Mouse (Mus musculus): Measurements from ENCODE around the gene Ehmt1. TPM values are rescaled to one million over a fixed set of nuclear protein-coding genes. Genes with fewer than 3 reads are reported as not detected.

Ehmt1 gene
- total RNA-seq, 2 experiments from 2014 or later: 36.7 to 63.1 TPM

GRCm38 (mm10) chr2:24912589-24912988 is 6.8 kb downstream of the Ehmt1 start:
- ATAC-seq (replicated peaks; ENCODE audit: poor library complexity): no peak

DNA sequence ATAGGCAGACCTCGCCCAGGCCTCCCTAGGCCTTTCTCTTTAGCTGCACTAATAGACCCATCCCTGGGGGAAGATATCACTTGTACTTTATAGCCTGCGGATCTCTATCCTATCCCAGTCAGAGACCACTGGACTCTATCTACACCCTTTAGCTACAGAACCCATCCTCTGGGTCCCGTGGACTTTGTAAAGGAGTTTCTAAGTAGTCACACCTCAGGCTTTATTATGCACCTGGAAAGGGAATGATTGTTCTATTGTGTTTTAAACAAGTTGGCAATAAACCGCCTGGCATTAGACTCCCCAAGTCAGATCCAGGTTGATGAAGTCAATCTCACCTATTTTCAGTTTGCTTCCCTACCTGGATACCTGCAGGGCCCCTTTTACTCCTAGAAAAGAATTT is 7.2 kb downstream of the Ehmt1 start:
- ATAC-seq (replicated peaks; ENCODE audit: poor library complexity): no peak

GRCm38 (mm10) chr2:24910481-24910880 is 8.9 kb downstream of the Ehmt1 start:
- ATAC-seq (replicated peaks; ENCODE audit: poor library complexity): peak; percentile 72

- no peak for ATAC-seq (replicated peaks; ENCODE audit: poor library complexity)
Observed at GRCm38 (mm10) chr2:24905653-24906155, 13.7 kb downstream of the Ehmt1 start.

DNA sequence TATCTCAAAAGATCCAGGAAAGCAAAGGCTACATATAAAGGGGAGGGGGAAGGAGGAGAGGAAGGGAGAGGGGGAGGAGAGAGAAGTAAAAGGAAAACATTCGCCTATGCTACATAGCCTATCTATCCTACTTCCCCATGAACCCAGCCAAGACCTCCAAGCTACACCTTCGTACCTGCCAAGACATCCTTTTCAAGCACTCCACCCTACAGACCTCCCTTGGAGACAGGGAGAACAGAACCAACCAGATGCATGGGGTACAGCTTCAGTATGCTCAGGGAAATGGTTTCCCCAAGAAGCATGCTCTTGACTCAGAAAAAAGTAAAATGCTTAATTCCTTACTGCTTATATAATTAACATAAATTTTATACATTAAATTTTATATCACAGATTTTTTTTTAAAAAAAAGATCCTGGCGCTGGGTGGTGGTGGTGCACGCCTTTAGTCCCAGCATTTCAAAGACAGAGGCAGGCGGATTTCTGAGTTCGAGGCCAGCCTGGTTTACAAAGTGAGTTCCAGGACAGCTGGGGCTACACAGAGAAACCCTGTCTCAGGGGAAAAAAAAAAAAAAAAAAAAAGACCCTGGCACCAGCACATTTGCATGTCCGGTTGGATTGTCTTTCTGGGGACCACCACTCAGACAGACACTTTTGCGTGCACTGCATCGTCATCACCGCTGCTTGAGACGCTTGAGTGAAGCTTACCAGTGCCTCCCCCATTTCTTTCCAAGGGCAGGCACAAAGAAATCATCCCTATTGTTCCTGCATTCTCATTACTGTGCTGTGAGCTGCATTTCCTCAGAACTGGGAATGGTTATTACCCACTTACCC is 14.4 kb downstream of the Ehmt1 start:
- ATAC-seq (replicated peaks; ENCODE audit: poor library complexity): no peak

- ATAC-seq (replicated peaks; ENCODE audit: poor library complexity): no peak
Observed at GRCm38 (mm10) chr2:24902999-24903398, 16.4 kb downstream of the Ehmt1 start.

GRCm38 (mm10) chr2:24901055-24901454 is 18.4 kb downstream of the Ehmt1 start:
- ATAC-seq (replicated peaks; ENCODE audit: poor library complexity): no peak

GRCm38 (mm10) chr2:24899292-24899691 is 20.1 kb downstream of the Ehmt1 start:
- no peak for ATAC-seq (replicated peaks; ENCODE audit: poor library complexity)

- ATAC-seq (replicated peaks; ENCODE audit: poor library complexity): no peak
Observed at GRCm38 (mm10) chr2:24896761-24897160, 22.7 kb downstream of the Ehmt1 start.

DNA sequence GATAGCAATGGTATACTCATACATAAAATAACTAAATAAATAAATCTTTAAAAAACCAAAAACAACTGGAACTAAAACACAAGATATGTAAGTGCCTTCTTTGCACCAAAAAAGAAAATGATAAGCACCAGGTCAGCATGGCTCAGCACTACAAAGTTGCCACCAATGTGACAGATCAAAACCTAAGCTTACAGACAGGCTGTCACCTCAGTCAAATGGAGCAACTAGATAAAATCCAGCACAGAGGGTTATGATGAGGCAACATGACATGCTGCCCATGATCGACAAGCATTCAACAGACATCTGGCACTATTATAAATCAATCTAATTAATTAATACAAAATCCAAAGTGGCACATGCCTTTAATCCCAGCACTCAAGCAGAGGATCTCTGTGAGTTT is 25.2 kb downstream of the Ehmt1 start:
- ATAC-seq (replicated peaks; ENCODE audit: poor library complexity): peak; percentile 69

GRCm38 (mm10) chr2:24892318-24892717 is 27.1 kb downstream of the Ehmt1 start:
- ATAC-seq (replicated peaks; ENCODE audit: poor library complexity): no peak

DNA sequence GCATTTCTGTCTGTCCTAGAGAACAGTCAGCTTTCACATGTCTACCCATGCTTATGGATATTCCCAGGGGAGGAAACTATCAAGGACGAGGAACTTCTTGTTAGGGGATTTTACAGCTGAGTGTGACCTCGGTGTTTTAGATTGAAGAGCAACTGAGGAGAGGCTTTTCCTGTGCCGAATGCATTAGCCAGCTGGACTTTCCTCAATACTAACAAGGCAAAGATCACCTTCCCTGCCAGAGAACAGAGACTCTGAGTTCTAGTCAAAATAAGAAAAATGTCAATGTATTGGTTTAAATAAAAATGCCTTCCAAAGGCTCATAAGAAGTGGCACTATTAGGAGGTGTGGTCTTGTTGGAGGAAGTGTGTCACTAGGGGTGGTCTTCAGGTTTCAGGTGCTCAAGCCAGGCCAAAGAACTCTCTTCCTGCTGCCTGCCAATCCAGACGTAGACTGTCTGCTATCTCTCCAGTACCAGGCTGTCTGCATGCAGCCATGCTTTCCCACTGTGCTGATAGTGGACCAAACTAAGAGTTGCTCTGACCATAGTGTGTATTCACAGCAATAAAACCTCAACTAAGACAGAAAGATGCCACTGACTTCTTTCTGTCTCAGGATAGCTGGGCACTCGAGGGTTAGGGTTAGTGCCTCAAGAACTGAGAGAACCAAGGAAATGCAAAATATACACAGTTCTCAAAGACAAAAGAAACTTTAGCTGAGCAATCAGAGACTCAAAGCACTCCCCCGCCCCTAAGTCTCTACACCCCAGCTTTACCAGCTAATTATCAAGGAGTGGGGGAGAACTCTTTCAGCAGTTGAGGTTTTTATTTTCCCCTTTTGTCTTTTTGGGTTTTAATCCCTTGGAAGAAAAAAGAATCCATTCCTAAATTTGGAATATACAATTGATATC is 28.6 kb downstream of the Ehmt1 start:
- peak; percentile 82 for ATAC-seq (replicated peaks; ENCODE audit: poor library complexity)

GRCm38 (mm10) chr2:24888895-24889294 is 30.5 kb downstream of the Ehmt1 start:
- ATAC-seq (replicated peaks; ENCODE audit: poor library complexity): 0 out of 2 replicates have a peak, but pooled peaks have one; percentile 22

GRCm38 (mm10) chr2:24880686-24881085 is 38.7 kb downstream of the Ehmt1 start:
- no peak for ATAC-seq (replicated peaks; ENCODE audit: poor library complexity)

DNA sequence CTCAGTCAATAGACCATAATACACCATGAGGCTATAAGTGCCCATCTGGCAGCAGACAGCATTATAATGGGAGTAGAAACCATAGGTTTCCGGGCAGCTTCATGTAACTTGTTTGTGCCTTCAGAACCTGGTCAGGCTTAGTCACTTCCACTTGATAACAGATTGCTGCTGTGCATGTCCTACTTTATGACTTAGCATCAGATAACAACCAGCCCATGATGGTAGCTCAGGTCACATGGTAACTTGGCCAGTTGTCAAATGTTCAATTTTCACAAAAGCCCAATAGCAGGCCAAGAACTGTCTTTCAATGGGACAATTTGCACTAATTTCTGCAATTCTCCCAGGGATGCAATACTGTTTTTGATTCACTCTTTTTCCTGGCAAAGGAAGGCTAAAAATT is 48.5 kb downstream of the Ehmt1 start:
- ATAC-seq (replicated peaks; ENCODE audit: poor library complexity): no peak

DNA sequence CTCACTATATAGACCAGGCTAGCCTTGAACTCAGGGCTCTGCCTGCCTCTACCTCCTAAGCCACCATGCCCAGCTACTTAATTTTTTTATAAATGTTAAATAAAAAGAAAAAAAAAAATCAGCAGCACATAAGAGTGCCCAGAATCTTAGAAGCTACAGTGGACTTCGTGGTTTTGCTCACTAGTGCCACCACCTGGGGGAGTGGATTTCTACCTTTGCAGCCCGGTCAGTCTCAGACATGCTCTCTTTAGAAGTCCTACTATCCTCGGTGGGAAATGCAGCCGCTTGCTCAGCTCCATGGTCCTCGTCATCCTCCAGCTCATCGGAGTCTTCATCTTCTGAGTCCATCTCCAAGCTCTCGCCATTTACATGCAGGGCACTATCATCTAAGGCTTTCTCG is 56.4 kb downstream of the Ehmt1 start:
- ATAC-seq (replicated peaks; ENCODE audit: poor library complexity): peak; percentile 57; the same call in 1 of the 2 replicates

GRCm38 (mm10) chr2:24852408-24852807 is 67.0 kb downstream of the Ehmt1 start:
- peak; percentile 78 for ATAC-seq (replicated peaks; ENCODE audit: poor library complexity)

GRCm38 (mm10) chr2:24846557-24846956 is 72.9 kb downstream of the Ehmt1 start:
- ATAC-seq (replicated peaks; ENCODE audit: poor library complexity): no peak

DNA sequence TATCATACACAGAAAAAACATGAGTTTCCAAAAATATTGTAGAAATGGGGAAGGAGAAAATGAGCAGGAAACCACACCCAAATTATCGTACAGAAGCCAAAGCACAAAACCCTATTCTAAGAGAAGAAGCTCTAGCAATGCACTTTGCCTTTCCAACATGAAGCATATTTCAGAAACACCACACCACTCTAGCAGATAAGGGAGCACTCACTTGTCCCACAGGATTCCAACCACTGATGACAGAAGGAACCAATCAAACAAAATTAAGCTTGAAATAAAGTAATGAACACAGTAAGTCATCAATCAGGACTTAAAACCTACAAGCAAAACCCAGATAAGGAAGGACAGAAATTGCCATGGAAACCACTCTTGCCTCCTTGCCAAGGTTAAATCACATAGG is 74.2 kb downstream of the Ehmt1 start:
- no peak for ATAC-seq (replicated peaks; ENCODE audit: poor library complexity)

GRCm38 (mm10) chr2:24830614-24831013 is 88.8 kb downstream of the Ehmt1 start:
- no peak for ATAC-seq (replicated peaks; ENCODE audit: poor library complexity)

DNA sequence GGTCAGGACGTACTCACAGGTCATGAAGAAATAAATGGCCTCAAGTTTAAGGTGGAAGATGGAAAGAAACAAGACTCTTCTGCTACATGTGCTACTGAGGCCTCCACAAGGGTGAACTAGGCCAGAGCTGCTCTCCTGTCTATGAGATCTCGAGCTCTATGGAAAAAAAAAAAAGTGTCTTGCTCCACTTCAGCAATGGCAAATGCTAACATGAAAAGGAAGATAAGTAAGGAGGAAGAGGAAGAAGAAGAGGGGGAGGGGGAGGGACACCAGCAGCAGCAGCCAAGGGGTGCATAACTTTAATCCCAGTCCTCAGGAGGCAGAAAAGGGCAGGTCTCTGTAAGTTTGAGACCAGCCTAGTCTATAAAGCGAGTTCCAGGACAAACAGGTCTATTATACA is 109.7 kb downstream of the Ehmt1 start:
- ATAC-seq (replicated peaks; ENCODE audit: poor library complexity): no peak

GRCm38 (mm10) chr2:24807691-24808090 is 111.7 kb downstream of the Ehmt1 start:
- no peak for ATAC-seq (replicated peaks; ENCODE audit: poor library complexity)
